Mouse (Mus musculus): ENCODE data around the gene Celf2. TPM values are rescaled to one million over a fixed set of nuclear protein-coding genes. Genes with fewer than 3 reads are reported as not detected.

Gene Celf2
- total RNA-seq, 2 experiments from 2014 or later, result 33.3 to 58.2 TPM

DNA sequence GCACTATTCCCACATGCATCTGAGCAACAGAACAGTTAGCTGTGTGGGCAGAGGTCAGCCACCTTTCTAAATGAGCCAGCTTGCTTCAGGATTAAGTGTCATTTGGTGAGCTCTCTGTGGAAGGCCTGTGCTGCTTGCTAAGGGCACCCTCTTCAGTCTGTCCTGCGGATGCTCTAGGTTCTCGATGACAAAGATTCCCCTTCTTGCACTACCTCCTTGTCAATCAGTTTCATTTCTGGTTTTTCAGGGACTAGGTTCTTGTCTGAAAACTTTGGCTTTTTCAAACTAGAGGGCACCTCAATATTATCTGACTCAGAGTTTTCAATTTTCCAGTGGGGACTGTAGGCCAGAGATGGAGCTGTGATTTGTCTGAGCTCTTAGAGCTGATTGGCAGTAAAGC, 949.8 kb downstream of the Celf2 start:
- no peak for DNase-seq (ENCODE audit: low spot score in 2 of 2)

DNA sequence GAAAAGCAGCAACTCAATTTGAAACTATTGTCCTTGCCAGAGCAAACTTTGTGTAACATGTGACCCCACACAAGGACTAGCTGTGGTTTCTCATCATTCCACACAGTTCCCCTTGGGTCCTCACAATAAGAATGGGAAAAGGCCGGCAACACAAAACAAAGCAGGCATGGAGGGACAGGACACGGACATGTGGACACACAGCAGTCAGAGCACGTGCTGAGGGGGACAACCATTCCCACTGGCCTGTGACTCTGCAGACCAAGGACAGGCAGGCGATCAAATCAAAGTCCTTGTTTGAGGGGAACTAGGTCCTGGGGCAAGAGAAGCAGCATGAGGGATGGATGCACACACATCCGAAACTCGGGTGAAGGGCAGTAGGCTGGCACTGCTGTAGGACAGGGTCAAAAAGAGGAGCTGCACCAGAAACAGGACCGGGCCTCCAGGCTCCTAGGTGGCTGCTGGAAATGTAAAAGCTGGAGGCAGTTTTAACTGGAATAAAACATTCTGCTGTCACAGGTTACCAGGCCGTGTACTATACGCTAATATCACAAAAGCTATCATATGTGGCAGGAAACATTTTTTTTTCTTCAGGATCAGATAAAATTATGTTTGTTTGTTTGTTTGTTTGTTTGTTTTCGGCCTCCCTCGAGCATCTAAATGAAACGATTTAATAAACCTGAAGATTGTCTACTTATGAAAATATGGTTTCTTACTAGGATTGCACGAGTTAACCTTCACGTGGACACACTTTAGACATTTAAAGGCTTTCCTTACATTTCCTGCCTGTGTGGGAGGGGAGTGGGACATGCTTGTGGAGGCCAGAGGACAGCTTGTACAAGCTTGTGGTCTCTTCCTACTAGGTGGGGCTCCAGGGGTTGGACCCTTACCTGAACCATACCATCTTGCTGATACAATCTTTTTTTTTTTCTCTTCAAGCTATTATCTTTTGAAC, 950.8 kb downstream of the Celf2 start:
- no peak for DNase-seq (ENCODE audit: low spot score in 2 of 2)

DNA sequence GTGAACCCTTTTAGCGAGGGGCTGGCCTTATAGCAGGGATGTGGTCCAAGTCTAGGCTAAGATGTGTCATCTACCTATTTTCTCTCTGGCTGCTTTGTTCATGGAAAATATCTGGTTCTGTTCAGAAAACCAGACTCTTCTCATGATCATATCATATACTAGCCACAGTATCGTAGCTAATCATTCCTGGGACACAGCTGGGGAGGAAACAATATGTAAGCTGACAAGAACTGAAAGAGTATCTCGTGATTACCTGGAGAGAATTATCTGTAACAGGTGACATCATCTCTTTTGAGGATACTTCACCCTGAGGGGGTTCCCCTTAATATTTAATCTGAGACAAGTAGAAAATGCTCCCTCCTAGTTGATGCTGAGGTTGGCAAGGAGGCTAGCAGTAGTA, 951.6 kb downstream of the Celf2 start:
- no peak for DNase-seq (ENCODE audit: low spot score in 2 of 2)

DNA sequence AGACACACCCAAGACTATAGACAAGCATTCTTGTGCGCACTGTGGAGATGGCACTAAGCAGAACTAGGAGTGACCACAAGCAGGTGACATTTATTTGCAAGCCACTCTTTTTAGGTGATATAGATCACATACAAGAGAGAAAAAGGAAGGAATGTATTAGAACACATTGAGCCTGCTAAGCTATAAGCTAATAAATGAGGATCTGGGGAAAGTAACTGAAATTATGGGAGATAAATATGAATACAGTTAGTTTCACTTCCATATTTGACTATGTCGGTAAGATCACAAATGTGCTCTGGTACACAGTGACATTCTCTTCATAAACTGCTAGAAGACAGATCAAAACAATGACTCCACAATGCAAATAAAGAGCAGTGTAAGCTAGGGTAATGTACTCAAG, 952.5 kb downstream of the Celf2 start:
- no peak for DNase-seq (ENCODE audit: low spot score in 2 of 2)

DNA sequence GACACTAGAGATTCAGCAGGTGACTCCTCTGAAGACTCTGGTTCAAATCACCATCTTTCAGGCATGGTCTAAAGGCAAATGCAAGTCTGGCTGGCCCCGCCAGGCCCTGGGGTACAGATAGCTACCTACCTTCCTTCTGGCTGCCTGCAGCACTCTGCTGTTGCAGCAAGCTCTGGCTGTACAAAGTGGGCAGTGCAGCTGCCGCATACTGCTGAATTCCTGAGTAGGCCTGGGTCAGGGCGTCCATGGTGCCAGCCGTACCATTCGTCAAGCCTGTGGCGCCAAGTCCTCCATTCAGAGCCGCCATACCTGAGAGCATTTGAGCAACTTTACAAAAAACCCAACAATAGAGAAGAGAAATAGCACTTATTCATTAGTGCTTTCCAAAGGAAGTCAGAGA, 955.7 kb downstream of the Celf2 start:
- no peak for DNase-seq (ENCODE audit: low spot score in 2 of 2)

DNA sequence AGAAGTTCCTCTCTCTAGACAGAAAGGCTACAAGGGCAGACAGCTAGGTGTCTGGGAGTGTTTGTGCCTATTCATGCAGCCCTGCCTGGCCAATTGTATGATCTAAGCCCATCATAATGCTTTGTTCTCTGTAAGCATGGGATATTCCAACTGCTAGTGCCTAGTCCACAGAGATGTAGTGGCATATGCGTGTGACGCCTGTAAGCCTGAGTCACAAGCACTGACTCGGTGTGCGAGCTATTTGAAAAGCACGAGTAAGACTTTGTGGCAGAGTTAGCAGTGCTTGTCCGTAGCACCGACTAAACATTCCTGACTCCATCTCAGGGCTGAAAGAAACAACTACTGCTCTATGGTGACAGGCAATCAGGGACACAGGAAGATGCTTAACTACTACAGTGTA, 960.1 kb downstream of the Celf2 start:
- no peak for DNase-seq (ENCODE audit: low spot score in 2 of 2)

DNA sequence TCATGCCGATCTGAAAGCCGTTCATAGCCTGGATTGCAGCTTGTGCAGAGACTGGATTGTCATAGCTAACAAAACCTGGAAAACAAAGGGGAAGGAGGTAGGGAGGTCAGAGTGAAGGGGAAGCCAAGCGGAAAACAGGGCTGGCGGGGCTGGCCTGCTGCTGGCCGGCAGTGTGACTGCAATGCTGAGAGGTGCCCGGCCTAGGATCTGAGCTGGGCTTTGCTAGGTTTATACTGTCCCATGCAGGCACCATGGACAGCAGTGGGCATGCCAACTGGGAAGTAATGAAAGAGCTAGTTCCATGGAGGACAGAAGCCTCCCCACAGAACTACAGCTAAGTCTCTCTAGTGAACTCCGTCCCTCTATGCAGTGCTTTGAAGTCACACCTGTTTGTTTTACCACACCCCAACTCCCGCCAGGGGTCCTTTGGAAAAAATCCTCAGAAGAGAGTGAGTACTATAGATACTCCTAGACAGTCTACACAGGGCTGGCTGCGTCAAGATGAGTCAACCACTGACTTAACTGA, 962.2 kb downstream of the Celf2 start:
- no peak for DNase-seq (ENCODE audit: low spot score in 2 of 2)

DNA sequence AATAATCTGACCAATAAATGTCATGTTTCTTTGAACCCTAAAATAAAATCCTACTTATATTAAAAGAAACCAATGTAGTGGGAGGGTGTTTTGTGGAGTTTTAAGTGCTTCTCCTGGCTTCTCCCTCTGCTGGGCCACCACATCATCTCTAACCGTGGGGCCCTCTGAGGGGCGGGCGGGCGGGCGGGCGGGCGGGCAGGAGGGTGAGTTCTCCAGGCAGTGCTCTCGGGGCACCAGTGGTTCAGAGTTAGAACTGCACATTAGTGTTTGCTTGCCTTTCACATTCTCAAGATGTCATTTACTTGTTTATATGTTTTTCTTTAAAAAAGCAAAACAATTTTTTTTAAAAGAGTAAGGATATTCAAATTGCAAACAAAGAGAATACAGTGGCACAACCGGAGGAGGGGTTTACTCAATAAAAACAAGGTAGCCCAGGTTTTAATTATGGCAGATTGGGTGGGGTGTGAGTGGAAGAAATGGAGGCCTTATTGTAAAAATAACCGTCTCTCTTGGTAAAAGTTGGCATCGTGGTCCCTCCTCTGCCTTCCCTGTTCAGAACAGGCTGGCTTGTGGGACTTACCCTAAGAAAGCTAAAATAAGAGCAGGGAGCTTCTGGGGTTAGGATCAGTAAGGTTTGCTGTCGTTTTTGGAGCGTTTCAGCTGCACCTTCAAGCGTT, 962.8 kb downstream of the Celf2 start:
- DNase-seq (ENCODE audit: low spot score in 2 of 2), result no peak

DNA sequence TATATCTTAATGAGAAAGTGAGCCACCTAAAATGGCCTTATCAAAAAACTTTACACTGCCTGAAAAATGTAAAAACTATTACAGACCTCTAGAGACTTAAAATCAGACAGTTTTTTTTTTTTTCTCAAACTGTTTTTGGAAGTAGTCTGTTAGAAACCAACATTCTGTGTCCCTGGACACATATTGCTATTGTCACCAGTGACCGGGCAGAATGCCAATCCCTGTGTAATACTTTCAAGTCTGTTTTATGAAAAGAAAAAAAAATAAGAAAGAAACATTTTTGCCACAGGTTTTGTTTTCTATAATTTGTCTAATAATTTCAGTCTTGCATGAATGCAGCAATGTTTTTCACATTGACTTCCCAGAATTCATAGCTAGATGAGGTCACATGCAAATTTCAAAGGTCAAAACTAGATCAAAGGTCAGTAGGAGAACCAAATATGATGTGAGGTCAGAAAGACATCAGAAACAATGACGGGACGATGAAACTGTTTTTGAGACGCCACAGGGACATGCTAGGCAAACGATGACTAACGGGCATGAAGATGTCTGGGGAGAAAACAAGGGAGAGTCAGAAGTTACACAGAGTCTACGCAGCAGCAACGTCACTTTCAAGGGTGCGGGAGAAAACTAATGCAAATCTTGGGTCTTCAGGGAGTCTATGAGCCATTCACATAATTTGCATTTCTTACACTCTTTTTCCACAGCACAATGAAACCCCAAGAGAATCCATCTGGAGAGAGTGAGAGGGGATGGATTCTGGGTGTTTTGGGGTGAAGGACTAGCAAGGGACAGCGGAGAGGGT, 964.0 kb downstream of the Celf2 start:
- no peak for DNase-seq (ENCODE audit: low spot score in 2 of 2)

DNA sequence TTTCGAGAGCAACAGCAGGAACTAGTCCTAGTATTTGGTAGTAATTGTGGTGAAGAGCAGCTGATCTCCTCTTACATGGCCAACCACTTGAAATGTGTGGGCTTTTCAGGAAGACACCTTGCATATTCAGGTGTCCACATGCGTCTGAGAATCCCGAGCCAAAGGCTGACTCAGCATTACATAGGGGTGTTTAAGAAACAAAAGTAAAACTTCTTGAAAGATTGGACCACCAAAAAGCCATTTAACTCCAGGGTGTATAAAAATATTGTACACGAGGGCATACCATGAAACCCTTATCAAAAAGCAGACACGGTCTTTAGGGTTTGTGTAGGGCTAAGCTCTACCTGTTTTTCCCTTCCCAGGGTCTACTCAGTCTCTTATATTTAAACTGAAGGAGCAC, 965.7 kb downstream of the Celf2 start:
- DNase-seq (ENCODE audit: low spot score in 2 of 2), result no peak

DNA sequence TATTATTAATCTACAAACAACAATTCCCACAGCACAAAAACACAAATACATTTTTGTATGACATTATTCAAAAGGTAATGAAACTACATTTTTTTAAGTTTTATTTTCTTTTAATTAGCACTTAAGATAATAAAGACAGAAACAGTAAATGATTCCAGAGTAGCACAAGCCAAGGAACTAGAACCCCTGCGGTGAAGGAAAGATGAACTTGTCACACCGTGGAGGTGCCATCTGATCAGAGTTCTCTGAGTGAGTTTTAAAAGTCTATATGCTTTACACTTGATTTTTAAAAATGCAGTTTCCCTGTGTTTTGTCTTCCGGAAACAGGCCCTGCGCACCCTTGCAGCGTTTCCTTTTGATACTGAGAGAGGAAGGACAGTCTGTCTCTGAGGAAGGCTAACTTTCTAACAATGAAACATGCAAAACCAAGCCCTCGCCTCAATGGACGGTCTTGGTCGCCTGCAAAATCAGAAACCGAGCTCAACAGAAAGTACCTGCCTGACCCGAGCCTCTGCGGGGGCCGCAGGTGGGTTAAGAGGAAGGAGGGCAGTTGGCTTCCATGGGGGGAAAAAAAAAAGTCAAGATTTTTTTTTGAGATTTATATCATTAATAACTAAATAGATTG, 966.7 kb downstream of the Celf2 start:
- no peak for DNase-seq (ENCODE audit: low spot score in 2 of 2)

DNA sequence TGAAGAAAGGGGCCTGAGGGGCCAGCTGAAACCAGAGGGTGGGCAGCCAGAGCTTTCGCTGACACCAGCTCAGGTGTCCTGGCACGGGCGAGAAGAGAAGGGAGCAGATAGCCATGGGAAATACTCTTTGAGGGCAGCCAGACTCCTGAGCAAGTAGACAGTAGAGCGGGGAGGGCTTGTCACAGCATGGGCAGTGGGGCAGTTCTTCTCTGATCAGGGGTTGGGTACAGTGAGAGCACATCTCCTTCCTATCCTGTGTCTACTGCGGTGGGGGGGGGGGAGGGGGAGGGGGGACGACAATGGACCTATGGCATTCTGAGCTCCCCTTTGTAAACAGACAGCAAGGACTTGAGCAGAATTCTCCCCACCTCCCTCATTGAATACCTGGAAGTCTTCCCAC, 968.5 kb downstream of the Celf2 start:
- DNase-seq (ENCODE audit: low spot score in 2 of 2), result no peak

DNA sequence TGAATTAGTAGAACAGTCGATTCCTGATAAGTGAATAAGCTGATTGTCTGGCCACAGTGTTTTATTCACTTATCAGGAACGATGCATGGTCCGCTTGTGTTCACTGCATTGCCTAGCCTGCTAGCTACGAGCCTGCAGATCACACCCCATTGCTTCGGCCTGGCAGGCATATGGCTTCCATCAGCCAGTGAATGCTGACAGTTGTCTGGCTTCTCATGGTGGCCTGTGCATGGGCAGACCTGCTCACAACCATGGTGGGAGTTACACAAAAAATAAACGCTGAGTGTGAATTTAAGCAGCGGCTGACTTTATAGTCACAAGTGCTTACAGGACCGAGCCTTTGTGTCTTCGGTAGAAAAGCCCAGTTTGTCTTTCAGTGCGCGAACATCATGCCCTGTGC, 969.3 kb downstream of the Celf2 start:
- no peak for DNase-seq (ENCODE audit: low spot score in 2 of 2)

DNA sequence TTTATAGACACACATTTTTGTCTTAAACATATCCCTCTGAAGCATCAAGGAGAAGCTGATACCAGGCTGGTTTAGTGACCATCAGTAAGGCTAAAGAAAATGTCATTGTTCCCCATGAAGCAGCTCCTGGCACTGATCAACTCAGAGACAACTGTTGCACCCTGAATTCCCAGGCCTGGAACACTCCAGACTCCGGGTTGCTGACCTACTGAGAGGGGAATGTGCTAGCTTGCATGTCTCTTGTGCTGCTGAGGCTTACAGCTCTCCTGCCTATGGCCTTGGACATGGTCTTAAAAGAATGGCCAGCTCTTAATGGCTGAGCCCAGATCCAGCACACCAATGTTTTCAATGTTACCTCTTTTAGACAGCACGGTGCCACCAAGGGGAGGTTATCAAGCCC, 970.9 kb downstream of the Celf2 start:
- no peak for DNase-seq (ENCODE audit: low spot score in 2 of 2)

DNA sequence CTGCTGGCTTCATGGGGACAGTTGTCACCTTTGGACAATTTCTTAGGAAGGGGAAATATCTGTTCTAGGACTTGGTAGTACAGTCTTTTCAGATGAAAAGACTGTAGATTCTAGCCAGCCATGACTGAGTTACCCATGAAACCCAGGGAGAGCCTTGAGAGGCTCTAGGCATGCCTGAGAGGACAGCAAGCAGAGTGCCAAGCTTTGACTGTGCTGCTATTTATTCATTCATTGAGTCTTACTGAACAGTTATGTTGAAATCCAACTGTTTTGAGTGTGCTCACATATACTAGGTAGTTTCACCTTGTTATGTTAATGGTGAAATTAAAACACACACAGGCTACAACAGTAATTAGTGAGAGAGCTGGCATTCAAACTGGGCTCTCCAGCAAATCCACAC, 971.3 kb downstream of the Celf2 start:
- no peak for DNase-seq (ENCODE audit: low spot score in 2 of 2)

DNA sequence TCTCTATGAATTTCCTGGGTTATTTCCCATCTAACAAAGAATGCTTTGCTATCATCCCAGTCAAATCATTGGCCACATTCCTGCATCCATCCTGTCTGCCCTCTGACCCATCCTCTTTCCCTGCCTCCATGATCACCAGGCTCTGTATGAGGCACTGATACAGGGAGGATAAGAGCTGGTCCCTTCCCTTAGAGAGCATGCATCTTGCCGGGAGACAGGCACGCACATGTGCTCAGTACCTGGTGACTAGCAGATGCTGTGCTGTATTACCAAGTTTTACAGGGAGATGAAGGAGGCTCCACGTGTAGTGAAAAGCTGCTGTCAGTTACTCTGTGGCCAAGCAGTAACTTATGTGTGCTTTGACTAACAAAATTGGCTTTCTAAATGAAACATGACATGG, 972.0 kb downstream of the Celf2 start:
- DNase-seq (ENCODE audit: low spot score in 2 of 2), result no peak

DNA sequence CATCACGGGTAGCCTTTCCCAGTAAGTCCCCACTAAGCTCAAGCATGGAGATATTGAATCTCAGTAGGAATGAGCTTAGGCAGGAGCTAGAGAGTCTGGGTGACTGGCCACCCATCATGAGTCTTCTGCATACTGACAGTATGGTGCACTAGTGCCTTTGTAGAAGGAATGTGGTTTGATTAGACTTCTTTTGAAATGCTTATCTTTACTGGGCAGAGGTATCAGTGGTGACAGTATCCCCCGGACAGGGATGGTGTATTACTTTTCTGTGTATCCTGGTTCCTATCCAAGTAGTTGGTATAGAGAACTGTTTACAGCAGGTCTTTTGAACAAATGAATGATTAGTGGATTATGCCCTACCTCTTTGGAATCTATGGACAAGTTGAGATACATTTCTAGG, 973.0 kb downstream of the Celf2 start:
- DNase-seq (ENCODE audit: low spot score in 2 of 2), result no peak

DNA sequence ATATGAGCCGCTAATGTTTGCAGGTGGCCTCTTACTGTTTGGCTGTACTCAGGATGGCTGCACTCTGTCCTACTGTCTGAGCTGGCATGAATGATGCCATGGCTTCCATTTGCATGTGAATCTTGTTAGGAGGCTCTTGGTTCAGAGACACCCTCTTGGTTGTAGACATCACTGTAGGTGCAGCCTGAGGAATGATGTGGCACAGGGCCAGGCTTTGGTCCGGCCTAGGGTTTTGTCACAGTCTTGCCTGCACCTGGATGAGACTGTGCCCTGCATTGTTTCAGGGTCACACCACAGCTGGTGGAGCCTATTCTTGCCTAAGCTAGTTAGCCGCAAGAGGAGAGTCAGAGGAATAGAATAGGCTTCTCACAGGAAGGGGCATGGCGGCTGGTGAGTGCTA, 977.0 kb downstream of the Celf2 start:
- no peak for DNase-seq (ENCODE audit: low spot score in 2 of 2)

DNA sequence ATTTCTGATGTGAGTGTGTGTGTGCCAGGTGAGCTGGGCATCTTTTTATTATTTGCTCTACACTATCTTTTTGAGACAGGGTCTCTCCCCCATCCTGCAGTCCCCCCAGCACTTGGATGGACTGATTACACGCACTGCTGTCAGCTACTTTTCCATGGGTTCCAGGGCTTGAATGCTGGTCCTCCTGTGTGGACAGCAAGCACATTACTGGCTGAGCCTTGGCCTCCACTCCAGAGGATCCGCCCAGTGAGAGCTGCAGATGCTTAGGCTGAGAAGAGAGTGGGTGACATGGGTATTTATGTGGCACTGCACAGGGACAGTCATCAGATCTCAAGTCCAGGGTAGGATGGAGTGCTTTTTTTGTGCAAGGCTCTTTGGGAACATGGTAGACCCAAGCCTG, 981.3 kb downstream of the Celf2 start:
- no peak for DNase-seq (ENCODE audit: low spot score in 2 of 2)

DNA sequence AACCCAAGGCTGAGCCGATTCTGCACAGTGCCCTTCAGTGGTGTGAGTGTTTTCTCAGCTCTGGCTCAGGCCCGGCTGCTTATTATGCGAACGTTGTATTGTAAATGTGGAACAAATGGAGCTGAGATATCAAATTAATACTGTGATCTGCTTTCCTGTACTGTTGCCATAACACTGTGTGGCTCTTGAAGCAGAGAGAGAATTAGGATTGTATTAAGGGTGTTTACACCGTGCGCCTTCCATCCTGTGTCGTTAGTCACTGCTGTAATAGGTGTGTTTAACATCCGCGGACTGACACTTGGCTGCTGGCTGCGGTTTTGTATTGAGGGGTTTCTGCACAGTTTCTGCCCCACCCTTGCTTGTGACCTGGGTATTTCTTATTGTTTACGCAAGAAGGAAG, 982.5 kb downstream of the Celf2 start:
- no peak for DNase-seq (ENCODE audit: low spot score in 2 of 2)

DNA sequence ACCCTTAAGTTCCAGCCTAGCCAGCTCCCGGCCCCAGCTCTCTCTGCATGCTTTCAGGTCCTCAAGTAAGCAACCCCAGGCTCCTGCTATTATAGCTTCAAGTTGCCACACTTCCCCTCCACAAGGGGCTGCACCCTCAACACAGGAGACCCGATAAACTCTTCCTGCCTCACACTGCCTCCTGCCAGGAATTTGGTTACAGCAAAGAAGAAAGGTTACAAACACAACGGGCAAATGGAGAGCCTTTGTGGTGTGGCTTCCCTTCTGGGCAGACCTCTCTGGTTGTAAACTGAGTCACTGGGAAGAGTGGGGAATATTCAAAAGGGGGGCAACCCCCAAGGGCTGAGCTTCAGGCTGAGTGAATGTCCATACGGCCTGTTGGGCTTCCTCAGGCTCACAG, 983.1 kb downstream of the Celf2 start:
- DNase-seq (ENCODE audit: low spot score in 2 of 2), result no peak
